Mouse (Mus musculus): ENCODE measurements at regions not wholly inside any gene's neighbourhood (a gene's known extent, or its start where the extent isn't known, plus 50 kb on each side); places are given as distances from the start of the nearest gene placed in this dataset.

DNA sequence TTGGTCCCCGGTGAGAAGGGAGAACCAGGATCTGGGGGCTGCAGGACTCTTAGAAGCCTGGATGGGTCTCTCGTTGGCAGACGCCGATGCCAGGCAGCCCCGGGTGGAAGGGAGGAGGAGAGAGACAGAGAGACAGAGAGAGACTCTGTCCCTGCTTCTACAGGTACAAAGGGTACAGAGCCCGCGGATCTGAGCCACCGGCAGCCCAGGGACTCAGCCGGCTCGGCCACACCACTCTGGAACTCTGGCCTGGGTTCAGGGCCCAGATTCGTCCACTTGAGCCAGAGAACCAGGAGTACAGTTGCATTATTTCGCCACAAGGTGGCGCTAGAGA is 95.5 kb upstream of the Rab39b start:
- Histone ChIP-seq H3K36me3 (ENCODE audit: control insufficient read depth, insufficient read depth, low read length) (no peaks in the 10 kb centered on the region), H3K4me3 (ENCODE audit: low read depth, low read length) (no peak overlapping the region), H3K9ac (ENCODE audit: low read length) (no peak overlapping the region), H3K4me2 (ENCODE audit: low read depth, severe bottlenecking) (peak overlapping the region; percentile 22; the same call in 1 of the 2 replicates), H3K27me3 (ENCODE audit: control insufficient read depth, insufficient read depth, low read length) (no peaks in the 10 kb centered on the region), H3K4me1 (ENCODE audit: control insufficient read depth, insufficient read depth, low read length) (no peaks in the 10 kb centered on the region), H3K27ac (replicated peaks; ENCODE audit: low read depth, low read length) (no peak overlapping the region), H3K9me3 (ENCODE audit: control insufficient read depth, low read length) (no peaks in the 10 kb centered on the region)
- DNase-seq (ENCODE audit: low spot score) (no peak), ATAC-seq (ENCODE audit: insufficient number of reproducible peaks, low FRiP score, low TSS enrichment, low read depth) (no peak)
- WGBS = 51% methylated on average over 13 of the region's 13 CpGs

GRCm38 (mm10) chrX:75672976-75673375 is 94.9 kb upstream of the Rab39b start:
- no peak for DNase-seq (ENCODE audit: low spot score)
- no peak overlapping the region for H3K4me3 ChIP-seq (ENCODE audit: low read depth, low read length)

DNA sequence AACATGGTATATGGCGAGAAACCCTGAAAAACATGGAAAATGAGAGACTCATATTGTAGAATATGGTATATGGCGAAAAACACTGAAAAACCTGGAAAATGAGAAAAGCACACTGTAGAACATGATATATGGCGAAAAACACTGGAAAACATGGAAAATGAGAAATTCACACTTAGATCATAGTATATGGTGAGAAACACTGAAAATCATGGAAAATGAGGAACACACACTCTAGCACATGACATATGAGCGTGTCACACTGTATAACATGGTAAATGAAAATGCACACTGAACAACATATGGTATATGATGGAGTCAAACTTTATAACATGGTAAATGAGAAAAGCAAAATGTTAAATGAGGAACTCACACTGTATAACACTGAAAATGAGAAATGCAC is 89.6 kb upstream of the Rab39b start:
- no peak for ATAC-seq (ENCODE audit: insufficient number of reproducible peaks, low FRiP score, low TSS enrichment, low read depth)
- H3K36me3 ChIP-seq (ENCODE audit: control insufficient read depth, insufficient read depth, low read length) = no peaks in the 10 kb centered on the region

More at GRCm38 (mm10) chrX:75672976-75673375, 94.9 kb upstream of the Rab39b start:
- H3K4me2 ChIP-seq (ENCODE audit: low read depth, severe bottlenecking) = no peak overlapping the region
- H3K9ac ChIP-seq (ENCODE audit: low read length) = no peak overlapping the region
- 88% methylated on average over 13 of the region's 13 CpGs for WGBS
- H3K9me3 ChIP-seq (ENCODE audit: control insufficient read depth, low read length) = no peaks in the 10 kb centered on the region
- no peaks in the 10 kb centered on the region for H3K36me3 ChIP-seq (ENCODE audit: control insufficient read depth, insufficient read depth, low read length)
- H3K4me1 ChIP-seq (ENCODE audit: control insufficient read depth, insufficient read depth, low read length) = no peaks in the 10 kb centered on the region
- ATAC-seq (ENCODE audit: insufficient number of reproducible peaks, low FRiP score, low TSS enrichment, low read depth) = no peak
- H3K27ac ChIP-seq (replicated peaks; ENCODE audit: low read depth, low read length) = no peak overlapping the region
- H3K27me3 ChIP-seq (ENCODE audit: control insufficient read depth, insufficient read depth, low read length) = no peaks in the 10 kb centered on the region

GRCm38 (mm10) chrX:75643402-75643801 is 65.4 kb upstream of the Rab39b start:
- Histone ChIP-seq H3K4me1 (ENCODE audit: control insufficient read depth, insufficient read depth, low read length) (no peaks in the 10 kb centered on the region), H3K9me3 (ENCODE audit: control insufficient read depth, low read length) (no peaks in the 10 kb centered on the region), H3K27me3 (ENCODE audit: control insufficient read depth, insufficient read depth, low read length) (no peaks in the 10 kb centered on the region), H3K4me3 (ENCODE audit: low read depth, low read length) (no peak overlapping the region), H3K36me3 (ENCODE audit: control insufficient read depth, insufficient read depth, low read length) (no peaks in the 10 kb centered on the region), H3K9ac (ENCODE audit: low read length) (no peak overlapping the region), H3K27ac (replicated peaks; ENCODE audit: low read depth, low read length) (no peak overlapping the region), H3K4me2 (ENCODE audit: low read depth, severe bottlenecking) (no peak overlapping the region)
- no peak for ATAC-seq (ENCODE audit: insufficient number of reproducible peaks, low FRiP score, low TSS enrichment, low read depth)
- no peak for DNase-seq (ENCODE audit: low spot score)
- WGBS = 93% methylated on average over 7 of the region's 7 CpGs

More for the DNA sequence above, 89.6 kb upstream of the Rab39b start:
- no peak for DNase-seq (ENCODE audit: low spot score)
- Histone ChIP-seq H3K9me3 (ENCODE audit: control insufficient read depth, low read length) (no peaks in the 10 kb centered on the region), H3K27ac (replicated peaks; ENCODE audit: low read depth, low read length) (no peak overlapping the region), H3K4me2 (ENCODE audit: low read depth, severe bottlenecking) (no peak overlapping the region), H3K9ac (ENCODE audit: low read length) (no peak overlapping the region), H3K27me3 (ENCODE audit: control insufficient read depth, insufficient read depth, low read length) (no peaks in the 10 kb centered on the region), H3K4me1 (ENCODE audit: control insufficient read depth, insufficient read depth, low read length) (no peaks in the 10 kb centered on the region), H3K4me3 (ENCODE audit: low read depth, low read length) (no peak overlapping the region)
- 98% methylated on average over 4 of the region's 4 CpGs for WGBS
